Mouse (Mus musculus): ENCODE data around the gene Zmym4. TPM values are rescaled to one million over a fixed set of nuclear protein-coding genes. Genes with fewer than 3 reads are reported as not detected.

Gene Zmym4
- total and polyA plus RNA-seq, 3 experiments: 14.9 to 71.1 (median 23.6) TPM

- Histone ChIP-seq H3K9ac (ENCODE audit: control insufficient read depth, low read depth, low read length, poor library complexity, severe bottlenecking) (no peak overlapping the region), H3K36me3 (ENCODE audit: control insufficient read depth in 1 of 2, insufficient read depth in 2 of 2, low read length in 2 of 2) (no peaks in the 10 kb centered on the region), H3K4me1 (ENCODE audit: control insufficient read depth in 1 of 2, insufficient read depth in 2 of 2, low read length in 2 of 2) (no peaks in the 10 kb centered on the region), H3K27me3 (ENCODE audit: control insufficient read depth in 1 of 2, insufficient read depth in 2 of 2, low read length in 2 of 2) (no peaks in the 10 kb centered on the region), H3K4me3 (ENCODE audit: control insufficient read depth in 1 of 2, insufficient read depth in 1 of 2, low read depth in 2 of 2, low read length in 2 of 2) (no peak overlapping the region), H3K9me3 (replicated peaks; ENCODE audit: insufficient read depth, low read length) (no peaks in the 10 kb centered on the region), H3K79me2 (ENCODE audit: control insufficient read depth, insufficient read depth, low read length, poor library complexity) (no peaks in the 10 kb centered on the region), H3K27ac (ENCODE audit: control insufficient read depth, low read depth, low read length) (no peak overlapping the region)
- TF ChIP-seq UBTF (IDR thresholded peaks at IDR 0.05; ENCODE audit: borderline replicate concordance, insufficient read depth, low read depth, low read length): no peak
- no peak for TF ChIP-seq ZMIZ1 (IDR thresholded peaks at IDR 0.05; ENCODE audit: low read depth, low read length)
- TF ChIP-seq RCOR1 (IDR thresholded peaks at IDR 0.05; ENCODE audit: low read depth, low read length): no peak
- TF ChIP-seq SIN3A (IDR thresholded peaks at IDR 0.05; ENCODE audit: low read length): no peak
- TF ChIP-seq RAD21 (IDR thresholded peaks at IDR 0.05; ENCODE audit: low read depth, low read length): no peak
- no peak for TF ChIP-seq POLR2A (IDR thresholded peaks at IDR 0.05; ENCODE audit: control insufficient read depth in 1 of 2, insufficient read depth in 1 of 2, low read depth in 1 of 2, low read length in 2 of 2, poor library complexity in 1 of 2)
- no peak for TF ChIP-seq USF2 (IDR thresholded peaks at IDR 0.05; ENCODE audit: borderline replicate concordance in 1 of 2, insufficient read depth in 1 of 2, low read depth in 1 of 2, low read length in 2 of 2)
- no peak for TF ChIP-seq ELF1 (IDR thresholded peaks at IDR 0.05; ENCODE audit: low read depth, low read length)
- TF ChIP-seq NELFE (IDR thresholded peaks at IDR 0.05; ENCODE audit: low read depth, low read length): no peak
- no peak for DNase-seq (ENCODE audit: low read depth, low spot score)
Measured at GRCm38 (mm10) chr4:126838799-126839198, 129.1 kb downstream of the Zmym4 start.

GRCm38 (mm10) chr4:126831122-126831521 lies 136.8 kb downstream of the Zmym4 start:
- Histone ChIP-seq H3K4me3 (ENCODE audit: control insufficient read depth in 1 of 2, insufficient read depth in 1 of 2, low read depth in 2 of 2, low read length in 2 of 2) (no peak overlapping the region), H3K9me3 (replicated peaks; ENCODE audit: insufficient read depth, low read length) (no peaks in the 10 kb centered on the region), H3K36me3 (ENCODE audit: control insufficient read depth in 1 of 2, insufficient read depth in 2 of 2, low read length in 2 of 2) (no peaks in the 10 kb centered on the region; a peak in 1 of 4 replicates), H3K4me1 (ENCODE audit: control insufficient read depth in 1 of 2, insufficient read depth in 2 of 2, low read length in 2 of 2) (no peaks in the 10 kb centered on the region), H3K79me2 (ENCODE audit: control insufficient read depth, insufficient read depth, low read length, poor library complexity) (no peaks in the 10 kb centered on the region), H3K9ac (ENCODE audit: control insufficient read depth, low read depth, low read length, poor library complexity, severe bottlenecking) (no peak overlapping the region), H3K27ac (ENCODE audit: control insufficient read depth, low read depth, low read length) (no peak overlapping the region), H3K27me3 (ENCODE audit: control insufficient read depth in 1 of 2, insufficient read depth in 2 of 2, low read length in 2 of 2) (no peaks in the 10 kb centered on the region)
- TF ChIP-seq ETS1 (IDR thresholded peaks at IDR 0.05; ENCODE audit: low read depth, low read length) (no peak), BHLHE40 (IDR thresholded peaks at IDR 0.05; ENCODE audit: borderline replicate concordance, low read depth, low read length) (no peak), NRF1 (IDR thresholded peaks at IDR 0.05; ENCODE audit: insufficient read depth, low read depth, low read length, poor library complexity, severe bottlenecking) (no peak), MEF2A (IDR thresholded peaks at IDR 0.05; ENCODE audit: extremely low read depth, insufficient replicate concordance, low read depth, low read length, poor library complexity, severe bottlenecking) (no peak), ZMIZ1 (IDR thresholded peaks at IDR 0.05; ENCODE audit: low read depth, low read length) (no peak), ZKSCAN1 (IDR thresholded peaks at IDR 0.05; ENCODE audit: low read depth, low read length) (no peak), POLR2A (IDR thresholded peaks at IDR 0.05; ENCODE audit: control insufficient read depth in 1 of 2, insufficient read depth in 1 of 2, low read depth in 1 of 2, low read length in 2 of 2, poor library complexity in 1 of 2) (no peak), E2F4 (IDR thresholded peaks at IDR 0.05; ENCODE audit: borderline replicate concordance, low read depth, low read length) (no peak), USF1 (IDR thresholded peaks at IDR 0.05; ENCODE audit: low read depth, low read length) (no peak), ZNF384 (IDR thresholded peaks at IDR 0.05; ENCODE audit: low read depth, low read length) (no peak), TAL1 (IDR thresholded peaks at IDR 0.05; ENCODE audit: low read length) (no peak), JUND (IDR thresholded peaks at IDR 0.05; ENCODE audit: low read depth, low read length) (no peak), CTCF (IDR thresholded peaks at IDR 0.05 in 2 of 3, conservative IDR thresholded peaks at IDR 0.05 in 1 of 3; ENCODE audit: control insufficient read depth in 1 of 3, insufficient read depth in 1 of 3, low read depth in 2 of 3, low read length in 3 of 3, poor library complexity in 1 of 3, severe bottlenecking in 1 of 3) (no peak), ZC3H11A (IDR thresholded peaks at IDR 0.05; ENCODE audit: low read depth, low read length) (no peak), MAX (IDR thresholded peaks at IDR 0.05; ENCODE audit: low read length) (no peak), TCF12 (IDR thresholded peaks at IDR 0.05; ENCODE audit: low read depth, low read length) (no peak)
- no peak for DNase-seq (ENCODE audit: low read depth, low spot score)
